Mouse (Mus musculus) liver, adult 2 months (tissue): ENCODE measurements around the gene Fbxl17.

ENCODE experiments used
- CTCF ChIP-seq: fragments of 200-500 bp; IDR thresholded peaks from 2 replicates; pipeline ENCODE4 v1.5.1; 2011; ENCODE audit warnings: low read depth, low read length, control low read depth
- POLR2A ChIP-seq: fragments of 200-500 bp; IDR thresholded peaks from 2 replicates; pipeline ENCODE4 v1.6.1; 2011; ENCODE audit warnings: low read length, control low read depth; ENCODE audit not compliant: insufficient read depth; ENCODE audit errors: extremely low read depth

GRCm38 (mm10) chr17:63236846-63237245 lies 263.0 kb downstream of the Fbxl17 start:
- TF ChIP-seq CTCF (no peak), POLR2A (no peak)
